Mouse (Mus musculus): Measurements from ENCODE around the gene Zbtb32.

The Zbtb32 gene

DNA sequence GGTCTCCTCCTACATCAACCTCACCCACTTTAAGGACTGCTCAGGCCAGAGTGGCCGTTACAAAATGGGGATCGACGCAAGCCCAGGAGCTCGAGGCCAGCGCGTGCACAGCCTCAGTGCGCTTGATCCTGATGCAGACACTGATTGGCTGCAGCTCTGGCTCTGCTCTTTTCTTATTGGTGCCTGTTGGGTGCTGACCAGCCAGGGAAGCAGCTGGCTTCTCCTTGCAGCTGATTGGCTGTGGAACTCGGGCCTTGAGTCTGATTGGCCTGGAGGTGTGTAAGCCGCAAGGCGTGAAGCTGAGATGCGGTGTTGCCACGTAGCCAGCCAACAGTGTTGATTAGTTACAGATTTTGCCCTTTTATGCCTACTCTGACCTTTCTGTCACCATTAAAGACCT lies at the start of gene Zbtb32:
Gene Zbtb32 (minus strand): TSS at position 124 of the 400 bp plus-strand sequence.
- DNase-seq (ENCODE audit: low spot score in 2 of 2) = no peak

DNA sequence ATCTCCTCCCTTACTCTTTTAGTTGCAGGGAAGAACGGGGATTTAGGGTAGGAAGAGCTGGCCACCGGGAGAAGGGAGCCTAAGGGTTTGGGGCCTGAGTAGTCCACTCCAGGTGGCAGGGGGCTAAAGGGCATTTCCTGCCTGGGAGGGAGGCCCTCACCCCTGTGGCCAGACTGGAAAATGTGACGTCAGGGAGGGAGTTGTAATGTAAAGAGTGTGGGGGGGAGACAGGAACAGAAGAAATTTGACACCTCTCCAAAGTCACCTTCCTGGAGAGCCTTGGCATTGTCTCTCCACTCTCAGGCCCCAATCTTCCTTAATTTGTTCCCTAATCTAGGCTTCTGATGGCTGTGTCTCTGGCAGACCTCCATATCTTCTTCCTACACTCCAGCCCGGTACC lies 40.4 kb upstream of the Zbtb32 start:
- DNase-seq (ENCODE audit: low spot score in 2 of 2) = no peak

DNA sequence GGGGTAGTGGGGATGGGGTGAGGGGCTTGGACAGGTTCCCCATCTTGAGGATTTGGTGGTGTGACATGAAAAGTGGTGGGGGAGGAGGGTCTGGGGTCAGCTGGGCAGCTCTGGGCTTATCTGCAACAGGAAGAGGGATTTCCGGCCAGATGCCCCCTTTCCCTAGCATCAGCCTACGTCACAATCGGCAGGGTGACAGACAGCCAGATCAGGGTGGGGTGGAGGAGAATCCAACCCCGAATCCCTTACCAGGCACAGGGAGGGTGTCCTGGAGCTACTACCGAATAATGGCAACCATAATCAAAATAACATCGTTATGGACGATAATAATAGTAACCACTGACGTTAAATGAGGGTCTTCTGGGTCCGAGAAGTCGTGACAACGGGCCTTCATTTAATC lies 37.7 kb upstream of the Zbtb32 start:
- no peak for DNase-seq (ENCODE audit: low spot score in 2 of 2)

DNA sequence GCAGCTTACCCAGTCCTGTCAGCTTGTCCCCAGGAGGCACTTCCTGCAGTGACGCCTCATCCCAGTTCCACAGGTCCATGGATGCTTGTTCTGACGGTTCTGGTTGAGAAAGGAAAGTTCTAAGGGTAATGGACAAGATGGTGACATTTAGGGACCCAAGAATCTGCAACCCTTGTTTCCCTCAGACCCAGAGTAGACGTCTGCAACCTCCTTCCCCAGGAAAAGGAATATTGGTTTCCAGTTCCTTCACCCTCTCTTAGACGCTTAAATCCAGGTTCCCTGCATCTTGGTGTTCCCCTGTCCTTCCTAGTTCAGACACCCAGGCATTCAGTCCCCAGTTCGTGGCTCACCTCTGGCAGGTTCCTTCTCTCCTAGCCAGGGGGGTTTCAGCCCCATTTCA lies 37.0 kb upstream of the Zbtb32 start, which contains the start of gene Etv2:
Gene Etv2 (minus strand): TSS at position 101 of the 400 bp plus-strand sequence.
- DNase-seq (ENCODE audit: low spot score in 2 of 2) = no peak

DNA sequence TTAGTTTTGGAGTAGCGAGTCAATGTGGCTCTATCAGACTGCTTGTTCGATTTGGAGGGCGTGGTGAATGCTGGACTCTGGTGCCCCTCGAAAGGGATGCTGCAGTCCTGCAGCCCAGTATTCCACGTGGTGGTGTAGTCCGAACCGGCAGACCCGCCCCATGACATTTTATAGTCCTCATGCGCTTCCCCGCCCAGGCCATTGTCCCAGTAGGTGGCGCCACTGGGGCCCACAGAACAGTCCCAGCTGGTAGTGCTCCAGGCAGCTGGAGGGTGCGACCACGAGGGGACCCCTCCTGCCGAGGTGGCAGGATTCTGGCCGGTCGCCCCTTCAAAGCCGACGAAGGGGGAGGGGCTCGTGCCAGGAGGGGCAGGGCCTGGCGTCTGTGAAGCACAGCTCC lies 35.9 kb upstream of the Zbtb32 start:
- peak in 1 of 2 experiments; percentile 14 for DNase-seq (ENCODE audit: low spot score in 2 of 2)

DNA sequence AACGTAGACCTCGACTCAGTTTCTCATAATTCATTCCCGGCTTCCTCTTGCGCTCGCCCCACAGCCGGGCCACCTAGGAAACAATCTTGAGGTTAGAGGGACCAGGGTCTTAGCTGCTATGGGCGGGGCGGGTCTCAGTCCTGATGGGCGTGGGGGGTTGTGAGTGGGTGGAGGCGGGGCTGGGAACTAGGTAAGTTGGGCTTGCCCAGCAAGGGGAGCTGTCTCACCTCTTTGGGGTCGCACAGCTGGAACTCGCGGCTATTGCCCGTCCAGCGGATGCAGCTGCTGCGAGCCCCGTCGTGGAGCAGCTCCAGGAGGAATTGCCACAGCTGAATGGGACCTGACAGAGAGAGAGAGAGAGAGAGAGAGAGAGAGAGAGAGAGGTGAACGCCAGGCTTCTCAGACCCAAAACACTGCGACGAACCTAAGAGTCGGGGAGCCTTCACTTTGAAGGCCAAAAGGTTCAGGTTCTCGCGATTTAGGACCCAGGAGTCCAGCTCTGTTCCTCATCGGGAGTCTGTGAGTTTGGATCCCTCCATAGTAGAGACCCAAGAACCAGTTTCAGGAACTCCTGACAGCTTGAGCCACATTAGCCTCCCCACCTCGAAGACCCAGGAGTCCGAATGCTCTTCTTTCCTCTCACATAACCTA lies 35.2 kb upstream of the Zbtb32 start:
- DNase-seq (ENCODE audit: low spot score in 2 of 2) = no peak

DNA sequence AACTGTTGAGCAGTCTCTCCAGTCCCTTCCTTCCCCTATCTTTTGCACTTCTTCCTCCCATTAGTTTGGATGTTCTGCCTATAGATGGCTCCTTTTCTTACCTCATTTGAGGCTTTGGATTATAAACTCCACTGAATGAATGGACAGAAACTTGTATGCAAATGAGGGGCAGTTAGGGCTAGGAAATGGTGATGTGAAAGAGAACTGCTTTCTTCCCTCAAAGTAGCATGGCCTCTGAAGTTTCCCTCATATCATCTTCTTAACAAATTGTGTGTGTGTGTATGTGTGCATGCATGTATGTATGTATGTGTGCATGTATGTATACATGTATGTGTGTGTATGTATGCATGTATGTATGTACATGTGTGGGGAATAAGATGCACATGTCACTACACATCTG lies 30.3 kb upstream of the Zbtb32 start:
- no peak for DNase-seq (ENCODE audit: low spot score in 2 of 2)

DNA sequence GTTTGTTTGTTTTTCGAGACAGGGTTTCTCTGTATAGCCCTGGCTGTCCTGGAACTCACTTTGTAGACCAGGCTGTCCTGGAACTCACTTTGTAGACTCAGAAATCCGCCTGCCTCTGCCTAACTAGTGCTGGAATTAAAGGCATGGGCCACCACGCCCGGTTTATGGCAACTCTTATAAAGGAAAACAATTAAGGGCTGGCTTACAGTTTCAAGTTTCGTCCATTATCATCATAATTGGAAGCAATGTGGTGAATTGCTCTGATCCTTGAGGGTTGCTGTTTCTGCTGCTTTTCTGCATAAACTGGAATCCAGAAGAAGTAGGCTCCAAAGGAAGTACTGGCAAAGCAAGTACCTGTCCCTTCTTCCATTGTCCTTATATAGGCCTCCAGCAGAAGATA lies 27.9 kb upstream of the Zbtb32 start:
- DNase-seq (ENCODE audit: low spot score in 2 of 2) = no peak

DNA sequence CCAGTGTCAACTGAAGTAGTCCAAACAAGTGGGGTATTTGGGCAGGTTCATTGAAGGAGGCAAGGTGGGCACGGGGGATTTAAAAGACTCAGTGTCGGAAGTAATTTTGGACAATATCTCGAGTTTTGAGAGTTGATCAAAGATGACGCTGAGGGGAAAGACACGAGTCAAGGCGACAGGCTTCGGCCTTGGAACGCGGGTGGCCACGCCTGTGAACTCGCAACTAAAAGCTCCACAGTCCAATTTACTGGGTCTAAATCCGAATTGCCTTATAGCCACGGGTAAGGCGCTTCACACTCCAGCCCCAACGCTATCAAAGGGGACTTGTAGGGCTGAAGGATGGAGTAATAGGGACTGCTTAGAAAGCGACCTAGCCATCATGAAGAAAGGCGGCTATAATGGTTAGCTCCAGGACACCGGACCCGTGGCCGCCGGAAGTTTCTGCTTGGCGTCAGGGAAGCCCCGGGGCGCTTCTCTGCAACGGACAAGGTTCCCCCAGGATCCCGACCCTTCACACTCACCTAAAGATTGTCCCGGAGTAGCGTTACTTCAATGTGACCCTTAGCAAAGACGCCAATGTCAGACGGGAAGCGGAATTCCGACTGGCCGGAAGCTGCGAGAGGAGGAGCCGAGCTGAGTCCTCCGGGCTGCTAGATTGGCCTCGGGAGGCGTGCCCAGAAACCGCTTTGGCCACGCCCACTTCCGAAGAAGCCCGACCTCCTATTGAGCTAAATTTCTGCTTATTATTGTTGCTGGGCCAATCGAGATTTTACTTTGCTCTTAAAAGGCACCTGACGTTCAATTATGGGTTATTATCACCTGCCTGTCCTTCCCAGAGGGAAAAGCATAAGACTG lies 27.0 kb upstream of the Zbtb32 start, which contains the start of gene Cox6b1:
Gene Cox6b1 (minus strand): TSS at position 622 of the 855 bp plus-strand sequence.
- DNase-seq (ENCODE audit: low spot score in 2 of 2) = peak; percentile 61 to 72

DNA sequence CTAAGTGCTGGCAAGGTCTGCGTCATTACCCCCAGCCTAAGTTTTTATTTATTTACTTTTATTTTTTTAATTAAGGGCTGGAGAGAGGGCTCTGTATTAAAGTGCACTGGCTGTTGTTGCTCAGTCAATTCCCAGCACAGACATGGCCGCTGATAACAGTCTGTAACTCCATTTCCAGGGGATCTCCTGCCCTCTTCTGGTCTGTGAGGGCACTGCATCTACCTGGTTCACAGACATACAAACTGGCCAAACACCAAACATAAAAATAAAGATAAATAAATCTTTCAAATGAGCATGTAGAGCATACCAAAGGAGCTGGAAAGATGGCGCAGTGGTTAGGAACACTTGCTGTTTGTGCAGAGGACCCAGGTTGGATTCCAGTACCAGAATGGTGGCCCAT lies 20.5 kb upstream of the Zbtb32 start:
- no peak for DNase-seq (ENCODE audit: low spot score in 2 of 2)

DNA sequence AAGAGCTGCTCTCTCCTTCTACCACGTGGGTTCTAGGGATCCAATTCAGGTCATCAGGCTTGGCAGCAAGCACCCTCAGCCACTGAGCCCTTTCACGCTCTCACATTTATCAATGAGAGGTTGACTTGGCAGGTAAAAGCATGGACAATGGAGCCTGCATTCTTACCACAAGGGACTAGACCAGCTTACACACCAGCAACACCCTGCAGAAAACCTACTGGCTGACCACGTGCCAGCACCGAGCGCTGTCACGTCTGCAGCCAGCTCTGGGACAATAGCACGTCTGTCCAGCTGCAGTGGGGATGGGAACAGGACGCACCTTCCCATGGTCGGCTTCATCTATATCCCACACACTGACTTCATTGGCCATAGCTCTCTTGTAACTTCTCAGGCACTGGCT lies 19.9 kb upstream of the Zbtb32 start:
- DNase-seq (ENCODE audit: low spot score in 2 of 2) = no peak

DNA sequence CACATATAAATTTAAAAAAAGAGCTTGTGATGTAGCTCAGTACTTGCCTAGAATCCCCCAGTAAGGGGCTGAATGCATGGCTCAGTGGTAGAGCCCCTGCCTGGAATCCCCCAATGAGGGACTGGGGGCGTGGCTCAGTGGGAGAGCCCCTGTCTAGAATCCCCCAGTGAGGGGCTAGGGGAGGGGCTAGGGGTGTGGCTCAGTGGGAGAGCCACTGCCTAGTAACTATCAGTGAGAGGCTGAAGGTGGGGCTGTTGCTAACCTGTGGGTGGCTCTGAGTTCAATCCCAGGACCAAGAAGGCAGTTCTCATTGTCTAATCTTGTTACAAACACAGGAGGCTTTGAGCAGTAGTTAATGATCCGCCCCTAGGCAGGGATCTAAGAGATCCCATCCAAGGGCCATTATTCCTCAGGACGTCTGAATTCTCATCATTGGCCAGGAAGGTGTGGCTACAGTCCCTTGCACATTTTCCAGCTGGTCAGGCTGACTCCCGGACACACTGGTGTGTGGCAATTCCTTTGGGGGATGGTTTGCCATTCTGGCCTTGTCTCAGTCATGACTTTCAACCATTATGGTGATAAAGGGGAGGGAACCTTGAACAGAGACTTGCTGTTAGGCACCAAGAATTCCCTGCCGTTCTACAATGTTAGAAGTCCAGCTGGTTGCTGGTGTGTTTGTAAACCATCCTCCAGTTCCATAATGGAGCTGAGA lies 16.5 kb upstream of the Zbtb32 start:
- DNase-seq (ENCODE audit: low spot score in 2 of 2) = no peak

DNA sequence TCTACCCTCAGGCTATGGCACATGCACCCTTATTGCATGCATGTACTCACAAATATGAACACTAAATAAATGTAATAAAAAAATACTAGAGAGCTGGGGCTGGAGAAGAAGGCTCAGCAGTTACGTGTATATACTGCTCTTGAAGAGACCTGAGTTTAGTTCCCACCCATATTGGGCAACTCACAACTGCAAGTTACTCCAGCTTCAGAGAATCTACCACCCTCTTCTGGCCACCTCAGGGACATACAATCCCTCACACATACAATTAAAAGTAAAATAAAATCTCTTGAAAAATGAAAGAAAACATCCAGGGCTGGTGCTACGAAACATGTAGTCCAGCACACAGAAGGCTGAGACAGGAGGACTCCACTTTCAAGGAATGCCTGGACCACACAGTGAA lies 15.7 kb upstream of the Zbtb32 start:
- no peak for DNase-seq (ENCODE audit: low spot score in 2 of 2)

DNA sequence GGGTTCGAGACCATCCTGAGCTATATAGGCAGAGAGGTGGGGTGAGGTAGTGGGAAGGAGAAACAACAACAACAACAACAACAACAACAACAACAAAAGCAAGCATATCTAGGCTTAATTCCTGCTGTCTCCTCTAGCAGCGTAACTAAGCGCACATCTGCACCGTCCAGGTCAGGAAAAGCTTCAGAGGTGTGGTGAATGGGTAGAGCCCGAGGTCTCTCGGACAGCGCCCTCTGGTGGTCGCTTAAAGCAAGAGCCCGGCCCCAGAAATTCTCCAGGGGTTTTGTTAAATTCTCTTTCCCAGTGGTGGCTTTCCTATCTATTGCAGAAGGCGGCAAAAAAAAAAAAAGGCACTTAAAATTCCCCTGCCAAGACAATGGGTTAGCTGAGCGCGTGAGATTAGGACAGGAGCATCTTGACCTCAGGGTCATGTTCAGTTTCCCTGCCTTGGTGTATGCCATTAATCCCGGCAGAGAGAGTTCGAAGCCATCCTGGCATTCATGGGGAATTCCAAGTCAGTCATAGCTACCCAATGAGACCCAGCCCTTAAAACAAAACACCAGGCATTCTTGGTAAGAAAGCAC lies 14.9 kb upstream of the Zbtb32 start:
- peak; percentile 28 to 29 for DNase-seq (ENCODE audit: low spot score in 2 of 2)

DNA sequence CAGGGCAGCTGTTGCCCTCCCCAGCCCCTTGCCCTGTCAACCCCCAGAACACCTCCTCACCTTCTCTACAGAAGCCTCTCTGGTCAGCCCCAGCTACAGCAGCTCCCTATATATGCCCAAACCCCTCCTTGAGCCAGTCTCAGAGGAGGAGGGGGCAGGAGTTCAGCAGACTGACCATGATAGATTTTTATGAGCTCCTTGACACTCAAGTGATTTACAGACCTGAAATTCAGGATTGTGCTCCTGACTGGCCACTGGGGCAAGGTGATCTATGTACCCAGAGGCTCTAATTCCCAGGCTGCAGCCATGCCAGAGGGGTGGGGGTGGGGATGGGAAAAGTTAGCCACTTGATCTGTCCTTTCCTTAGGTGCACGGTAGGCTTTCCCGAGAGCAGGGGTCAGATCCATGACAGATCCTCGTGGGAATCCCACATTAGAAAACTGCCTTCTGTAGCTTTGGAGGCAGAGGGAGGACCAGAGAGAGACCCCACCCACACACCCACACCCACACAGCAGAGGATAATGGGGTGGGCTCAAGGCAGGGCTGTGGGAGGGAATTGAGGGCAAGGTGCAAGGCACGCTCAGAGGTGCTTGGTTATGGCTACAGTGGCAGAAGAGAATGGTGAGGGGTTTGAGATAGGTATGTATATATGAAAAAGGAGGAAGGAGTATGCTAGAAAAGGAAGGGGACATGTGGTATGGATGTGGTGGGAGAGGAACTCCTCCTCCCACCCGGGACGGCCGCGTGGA lies 14.1 kb upstream of the Zbtb32 start, which contains the start of gene Upk1a:
Gene Upk1a (minus strand): TSS at position 194 of the 749 bp plus-strand sequence.
- no peak for DNase-seq (ENCODE audit: low spot score in 2 of 2)

DNA sequence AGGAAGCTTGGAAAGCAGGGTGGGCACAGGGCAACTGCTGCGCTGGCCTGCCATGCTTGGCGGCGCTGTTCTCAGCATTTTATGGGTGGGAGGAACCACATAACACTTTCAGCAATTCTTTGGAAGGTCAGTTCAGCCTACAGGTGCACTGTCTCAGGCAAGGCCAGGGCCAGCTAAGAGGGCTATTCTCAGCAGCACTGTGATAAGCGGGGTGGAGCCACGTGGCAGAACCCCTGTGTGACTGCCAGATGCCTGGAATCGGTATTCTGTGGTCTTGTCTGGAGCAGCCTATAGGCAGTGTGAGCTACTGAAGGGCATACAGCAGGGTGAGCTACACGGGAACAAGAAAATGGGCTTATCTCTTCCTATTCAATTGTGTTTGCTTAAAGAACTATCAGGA lies 11.3 kb upstream of the Zbtb32 start:
- no peak for DNase-seq (ENCODE audit: low spot score in 2 of 2)

DNA sequence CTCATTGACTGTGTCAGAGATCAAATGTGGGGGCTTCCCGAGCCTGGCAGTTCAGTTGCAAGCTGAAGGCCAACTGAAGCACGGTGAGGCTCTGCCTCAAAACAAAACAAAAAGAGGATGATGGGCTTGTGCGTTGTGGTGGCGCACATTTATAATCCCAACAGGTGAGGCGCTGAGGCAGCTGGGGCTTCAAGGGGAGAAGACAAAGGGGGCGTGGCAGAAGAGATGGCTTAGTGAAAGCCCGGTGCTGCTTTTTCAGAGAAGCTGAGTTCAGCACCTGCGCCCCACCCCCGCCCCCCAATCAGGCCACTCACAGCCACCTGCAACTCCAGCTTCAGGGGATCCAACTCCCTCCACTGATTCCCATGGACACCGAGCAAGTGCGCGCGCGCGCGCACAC lies 9.8 kb upstream of the Zbtb32 start:
- no peak for DNase-seq (ENCODE audit: low spot score in 2 of 2)

DNA sequence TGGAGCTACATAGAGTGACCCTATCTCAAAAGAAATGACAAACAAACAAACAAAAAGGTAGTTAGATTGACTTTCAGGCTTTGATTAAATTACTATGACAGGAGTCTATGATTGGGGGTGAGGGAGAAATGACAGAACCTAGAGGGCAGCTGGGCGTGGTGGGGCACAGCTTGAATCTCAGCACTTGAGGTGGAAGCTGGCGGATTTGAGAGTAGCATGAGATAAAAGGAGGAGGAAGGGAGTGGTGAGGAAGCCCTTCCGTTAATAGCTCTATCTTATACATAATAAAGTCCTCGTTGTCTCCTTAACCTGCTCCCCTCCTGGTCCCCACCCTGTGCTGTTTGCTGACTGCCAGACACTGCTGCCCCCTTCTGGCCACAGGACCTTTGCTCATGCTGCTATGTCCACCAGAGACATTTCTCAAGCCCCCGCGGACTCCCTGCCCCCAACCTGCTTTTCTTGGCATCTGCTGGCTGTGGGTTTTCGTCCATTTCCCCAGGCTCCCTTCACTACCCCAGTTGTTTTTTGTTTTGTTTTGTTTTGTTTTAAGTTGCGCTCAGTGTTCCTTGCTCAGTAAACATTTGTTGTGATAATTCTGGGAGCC lies 9.1 kb upstream of the Zbtb32 start:
- DNase-seq (ENCODE audit: low spot score in 2 of 2) = peak in 1 of 2 experiments; percentile 21

DNA sequence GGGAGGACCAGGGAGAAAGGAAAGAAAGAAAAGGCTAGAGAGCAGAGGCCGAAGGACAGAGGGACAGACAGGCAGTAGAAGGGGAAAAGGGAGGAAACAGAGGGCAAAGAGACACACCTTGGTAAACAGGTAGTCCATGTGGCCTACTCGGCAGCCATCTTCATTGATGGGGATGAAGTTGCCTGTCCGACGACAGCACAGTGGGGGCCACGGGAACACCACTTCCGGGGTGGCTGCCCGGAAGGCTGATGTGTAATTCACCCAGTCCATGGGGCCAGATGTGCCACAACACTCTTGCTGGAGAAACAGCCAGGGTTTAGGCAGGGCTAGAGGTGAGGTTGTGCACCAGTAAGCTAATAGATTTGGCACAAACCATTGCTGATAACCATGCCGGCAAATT lies 6.2 kb upstream of the Zbtb32 start:
- DNase-seq (ENCODE audit: low spot score in 2 of 2) = no peak

DNA sequence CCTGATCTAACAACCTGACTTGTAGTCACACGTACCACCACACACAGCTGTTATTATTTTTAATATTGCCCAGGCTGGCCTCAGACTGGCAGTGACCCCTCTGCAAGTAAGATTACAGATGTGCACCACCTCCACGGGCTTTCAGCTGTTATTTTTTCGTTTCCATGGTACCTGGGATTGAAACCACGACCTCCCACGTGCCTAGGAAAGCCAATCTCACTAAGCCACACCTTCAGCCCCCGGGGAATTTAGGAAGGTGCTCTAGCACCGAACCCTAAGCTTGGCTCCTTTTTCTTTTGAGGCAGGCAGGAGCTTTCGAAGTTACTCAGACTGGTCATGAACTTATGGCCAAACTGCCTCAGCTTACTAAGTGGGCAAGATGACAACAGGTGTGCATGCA lies 5.7 kb upstream of the Zbtb32 start:
- DNase-seq (ENCODE audit: low spot score in 2 of 2) = no peak

DNA sequence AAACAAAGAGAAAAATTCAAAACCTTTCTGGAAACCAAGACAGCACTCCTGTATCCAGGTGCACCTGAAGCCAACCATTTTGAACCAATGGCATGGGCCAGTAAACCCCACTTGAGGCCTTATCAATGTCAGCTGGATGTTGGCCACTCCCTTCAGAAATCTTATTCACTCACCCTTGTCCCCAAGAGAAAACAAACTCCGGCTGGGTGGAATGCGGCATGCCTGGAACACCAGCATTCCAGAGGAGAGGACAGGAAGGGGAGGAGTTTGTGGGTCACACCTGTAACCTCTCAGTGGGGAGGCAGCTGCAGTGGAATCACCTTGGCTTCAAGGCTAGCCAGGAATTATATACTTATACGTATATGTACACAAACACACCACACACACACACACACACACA lies 3.9 kb upstream of the Zbtb32 start:
- DNase-seq (ENCODE audit: low spot score in 2 of 2) = no peak

Measured in frontal cortex, postnatal 25 days (tissue).